ENCODE assay signal across 7 mouse cellular contexts in genomic region chr16:34700165-34700827, GRCm38 (mm10). TPM values are rescaled to one million over a fixed set of nuclear protein-coding genes. Genes with fewer than 3 reads are reported as not detected.
A peak's percentile ranks its signal among the peaks of the same experiment; 100 is the strongest.
DNase-seq lines count a peak whose midpoint lies in the region; ATAC-seq lines count a peak whose summit lies in the region.

No protein-coding gene starts in this region.

- no peak overlapping the region for H3K4me3 ChIP-seq in intestine, embryonic 15.5 days (replicated peaks)

- H3K4me2 ChIP-seq in intestine, embryonic 15.5 days (replicated peaks), result no peak overlapping the region

- H3K36me3 ChIP-seq in intestine, embryonic 15.5 days, result no peaks in the 10 kb centered on the region

- no peaks in the 10 kb centered on the region for H3K4me1 ChIP-seq in intestine, embryonic 15.5 days (replicated peaks)

- WGBS in intestine, embryonic 15.5 days, result 16% methylated on average over 7 of the region's 7 CpGs

- H3K9me3 ChIP-seq in intestine, embryonic 15.5 days, result no peaks in the 10 kb centered on the region

- no peak overlapping the region for H3K9ac ChIP-seq in intestine, embryonic 15.5 days

- intact Hi-C loops in left cerebral cortex, postnatal 14 days (cut with DNase I), result loop anchor here (2.0 to 5.0 kb wide), 2 partner anchors 33 to 163 kb away; no protein-coding TSS in a partner anchor

- ATAC-seq in intestine, embryonic 15.5 days, result peak; percentile 86

- no peaks in the 10 kb centered on the region for H3K27me3 ChIP-seq in intestine, embryonic 15.5 days (replicated peaks)

- H3K27ac ChIP-seq in intestine, embryonic 15.5 days, result no peak overlapping the region

- DNase-seq in adrenal gland, adult 2 months, result peak; percentile 79
- DNase-seq in embryo, embryonic 11 days, result peak; percentile 83
- DNase-seq in gastrocnemius, postnatal 4 days (ENCODE audit: low spot score in 2 of 2), result peak; percentile 28 to 72
- DNase-seq in left cerebral cortex, postnatal 14 days (ENCODE audit: low spot score in 2 of 2), result peak; percentile 79 to 85
- DNase-seq in mesoderm, embryonic 11.5 days (ENCODE audit: low read depth, low spot score), result peak; percentile 85
- peak; percentile 75 for DNase-seq in right cerebral cortex, postnatal 4 days

RNA-seq across cellular contexts. Expression of gene Ccdc14, which starts 9.9 kb away (rescaled TPM):
- 1 to 10 TPM; 1.4 to 3.0 TPM for total RNA-seq in adrenal gland, adult 2 months (2021)
- polyA plus RNA-seq in adrenal gland, adult 2 months (2012; rRNA removed), result 0.49 and 0.52 TPM in 2 replicates
- 1 to 10 TPM; 6.5 to 7.2 TPM for total RNA-seq in gastrocnemius, postnatal 4 days (2021)
- 4.9 and 6.0 TPM in 2 replicates for polyA plus RNA-seq in intestine, embryonic 15.5 days (2015; fragmentation: Nextera tagmentation; extraction: Ambion mirVana)
- 1 to 10 TPM; 2.0 to 2.6 TPM for total RNA-seq in left cerebral cortex, postnatal 14 days (2021)

RNA-seq across cellular contexts. Expression of gene Mylk, which starts 44.7 kb away (rescaled TPM):
- total RNA-seq in adrenal gland, adult 2 months (2021), result 10 to 100 TPM; 53.7 to 58.8 TPM
- polyA plus RNA-seq in adrenal gland, adult 2 months (2012; rRNA removed), result 20.0 and 21.1 TPM in 2 replicates
- total RNA-seq in gastrocnemius, postnatal 4 days (2021), result 10 to 100 TPM; 39.2 to 51.6 TPM
- 300 and 346 TPM in 2 replicates for polyA plus RNA-seq in intestine, embryonic 15.5 days (2015; fragmentation: Nextera tagmentation; extraction: Ambion mirVana)
- 10 to 100 TPM; 11.9 to 13.9 TPM for total RNA-seq in left cerebral cortex, postnatal 14 days (2021)

RNA-seq across cellular contexts. Expression of gene Ropn1, which starts 50.6 kb away (rescaled TPM):
- total RNA-seq in adrenal gland, adult 2 months (2021), result not detected
- polyA plus RNA-seq in adrenal gland, adult 2 months (2012; rRNA removed), result not detected in 2 replicates
- not detected for total RNA-seq in gastrocnemius, postnatal 4 days (2021)
- polyA plus RNA-seq in intestine, embryonic 15.5 days (2015; fragmentation: Nextera tagmentation; extraction: Ambion mirVana), result not detected in 2 replicates
- under 1 TPM in 1 of 2 experiments, not detected in 1; 0.55 TPM for total RNA-seq in left cerebral cortex, postnatal 14 days (2021)
